Mouse (Mus musculus) c-Kit-negative CD71-positive TER-119-positive erythroid progenitor cells, embryonic 14.5 days (primary cell): ENCODE results near the gene Mrpl38.
"Not testable (repeated sequence)": the region's sequence is repeated elsewhere in the genome, so short reads cannot be mapped to it uniquely, and the experiment has no call there.

Experiments used
- DNase-seq: peaks from one replicate; pipeline ENCODE4 v3.0.0-alpha.2; 2013; ENCODE audit warnings: low read depth, low spot score

Mrpl38 gene

GRCm38 (mm10) chr11:116145481-116146293, 7.0 kb upstream of the Mrpl38 start:
- DNase-seq: no peak

DNA sequence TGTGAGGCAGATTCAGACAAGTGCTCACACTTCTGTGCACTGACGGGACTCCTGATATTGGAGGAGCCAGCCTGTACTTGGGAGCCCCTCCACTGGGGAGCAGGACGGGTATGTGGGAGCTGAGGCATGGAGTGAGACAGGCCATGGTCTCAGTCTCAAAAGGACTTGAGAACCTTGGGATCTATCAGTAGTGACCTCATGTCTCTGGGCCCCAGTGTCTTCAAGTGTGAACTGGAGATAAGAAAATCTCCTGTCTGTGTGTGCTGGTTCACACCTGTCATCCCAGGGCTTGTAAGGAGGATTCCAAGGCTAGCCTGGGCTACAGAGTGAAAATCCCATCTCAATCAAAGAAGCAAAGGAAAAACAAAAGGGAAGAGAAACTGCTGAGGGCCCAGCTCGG, 4.8 kb upstream of the Mrpl38 start:
- no peak for DNase-seq

DNA sequence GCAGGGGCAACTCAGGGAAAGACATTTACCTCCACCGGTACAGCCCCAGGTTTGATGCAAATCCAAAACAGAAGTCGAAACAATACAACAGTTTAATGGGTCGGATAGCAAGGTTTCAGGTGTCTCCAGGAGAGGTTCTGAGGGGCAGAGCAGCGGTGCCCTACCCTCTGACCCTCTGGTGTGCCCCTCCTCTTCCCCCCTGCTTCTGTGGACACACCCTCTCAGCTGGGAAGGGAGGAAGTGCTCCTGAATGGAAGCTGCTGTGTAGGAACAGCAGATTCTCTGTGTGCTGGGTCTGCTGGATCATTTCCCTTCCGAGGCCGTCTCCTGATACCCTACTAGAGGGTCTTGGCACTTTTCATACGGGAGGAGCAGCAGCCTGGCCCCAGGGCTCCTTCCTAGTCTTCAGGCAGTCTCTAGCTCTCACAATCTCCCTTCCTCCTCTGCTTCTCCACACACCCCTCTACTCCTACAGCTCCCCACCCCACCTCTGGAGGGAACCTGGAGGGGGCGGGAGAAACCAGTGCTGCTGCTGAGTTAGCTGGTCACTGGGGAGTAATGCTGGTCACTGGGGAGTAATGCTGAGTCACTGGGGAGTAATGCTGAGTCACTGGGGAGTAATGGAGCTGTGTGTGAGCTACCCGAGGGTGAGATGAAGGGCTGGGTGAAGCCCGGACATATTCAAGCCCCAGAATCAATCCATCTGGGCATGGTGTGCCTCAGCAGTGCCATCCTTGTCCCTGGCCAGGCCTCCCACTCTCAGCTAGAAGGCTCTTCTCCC, 3.7 kb upstream of the Mrpl38 start:
- DNase-seq: peak; percentile 90

- DNase-seq: no peak
Measured at GRCm38 (mm10) chr11:116138096-116138467, 586 bp downstream of the Mrpl38 start.

DNA sequence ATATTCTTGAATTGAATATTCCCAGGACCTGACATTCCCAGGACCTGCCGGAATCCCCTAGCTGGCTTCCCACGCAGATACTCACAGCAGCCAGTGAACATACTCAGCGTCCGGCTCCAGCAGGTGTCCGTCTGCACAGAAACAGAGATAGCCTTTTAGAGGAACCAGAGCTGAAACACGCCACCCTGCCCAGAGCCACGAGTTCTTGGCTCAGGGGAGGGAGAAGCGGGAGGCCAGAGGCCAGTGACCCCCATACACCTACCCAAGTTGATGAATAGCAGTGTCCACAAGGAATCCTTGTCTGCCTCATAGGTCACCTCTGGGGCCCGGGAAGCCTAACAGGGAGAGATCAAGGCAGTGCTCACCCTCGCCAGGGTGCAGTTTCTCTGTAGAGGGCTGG, 4.5 kb downstream of the Mrpl38 start:
- no peak for DNase-seq

DNA sequence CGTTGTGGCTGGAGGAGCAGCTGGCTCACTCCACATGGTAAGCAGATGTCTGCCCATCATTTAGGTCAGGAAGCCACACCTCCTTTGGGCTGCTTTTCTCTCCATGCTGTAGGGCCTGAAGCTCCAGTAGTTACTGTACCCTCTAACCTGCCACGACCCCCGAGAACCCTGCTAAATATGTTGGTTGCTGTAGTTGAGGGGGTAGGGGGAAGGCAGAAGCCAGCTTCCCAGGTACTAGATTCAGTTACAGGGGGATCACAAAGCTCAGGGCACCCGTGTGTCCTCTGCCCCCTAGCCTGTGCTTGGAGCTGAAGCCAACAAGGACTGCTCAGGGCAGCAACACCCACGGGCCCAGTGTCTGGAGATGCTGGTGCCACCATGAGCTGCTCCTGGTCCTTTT, 5.2 kb downstream of the Mrpl38 start:
- DNase-seq: no peak

DNA sequence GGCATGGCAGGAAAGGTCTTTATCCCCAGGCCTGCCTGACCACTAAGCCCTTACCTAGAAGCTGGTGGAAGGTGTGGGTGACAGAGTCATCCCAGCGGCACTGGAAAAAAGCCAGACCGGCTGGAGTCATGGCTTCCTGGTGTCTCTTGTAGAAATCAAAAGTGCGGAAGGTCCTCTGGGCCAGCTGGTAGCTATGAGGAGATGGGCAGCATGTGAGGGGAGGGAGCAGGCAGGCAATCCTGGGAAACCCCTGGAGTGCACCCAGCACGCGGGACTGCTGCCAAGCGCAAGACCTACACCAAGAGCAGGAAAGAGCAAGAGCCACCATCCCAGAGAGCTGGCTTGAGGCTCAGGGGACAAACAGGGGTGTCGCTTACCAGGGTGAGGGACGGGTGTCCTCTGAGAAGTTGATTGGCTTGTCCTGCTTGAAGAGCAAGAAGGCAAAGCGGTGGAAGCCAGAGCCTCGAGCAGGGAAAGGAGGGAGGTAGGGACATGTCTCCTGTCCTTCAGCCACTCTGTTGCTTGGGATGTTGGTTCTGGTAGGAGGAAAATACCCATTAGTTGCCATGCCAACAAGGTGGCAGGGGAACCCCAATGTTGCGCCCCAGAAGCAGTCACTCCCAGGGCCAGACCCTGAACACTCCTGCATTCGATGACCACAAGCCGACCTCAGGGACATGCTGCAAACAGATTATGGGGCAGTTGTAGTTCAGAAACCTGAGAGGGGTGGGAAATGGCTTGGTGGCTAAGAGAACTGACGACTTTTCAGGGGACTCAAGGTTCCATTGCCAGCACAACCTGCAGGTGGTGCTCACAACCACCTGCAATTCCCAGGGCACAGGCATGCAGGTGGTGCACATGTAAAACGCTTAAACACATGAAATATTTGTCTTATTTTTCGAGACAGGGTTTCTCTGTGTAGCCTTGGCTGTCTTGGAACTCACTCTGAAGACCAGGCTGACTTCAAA, 6.0 kb downstream of the Mrpl38 start:
- DNase-seq: no peak

- DNase-seq: no peak
Measured at GRCm38 (mm10) chr11:116131349-116132170, 7.1 kb downstream of the Mrpl38 start.

GRCm38 (mm10) chr11:116130488-116131205, 8.0 kb downstream of the Mrpl38 start, which contains the start of gene Trim65:
Gene Trim65 (minus strand): TSS chr11:116131128.
- DNase-seq: no peak

DNA sequence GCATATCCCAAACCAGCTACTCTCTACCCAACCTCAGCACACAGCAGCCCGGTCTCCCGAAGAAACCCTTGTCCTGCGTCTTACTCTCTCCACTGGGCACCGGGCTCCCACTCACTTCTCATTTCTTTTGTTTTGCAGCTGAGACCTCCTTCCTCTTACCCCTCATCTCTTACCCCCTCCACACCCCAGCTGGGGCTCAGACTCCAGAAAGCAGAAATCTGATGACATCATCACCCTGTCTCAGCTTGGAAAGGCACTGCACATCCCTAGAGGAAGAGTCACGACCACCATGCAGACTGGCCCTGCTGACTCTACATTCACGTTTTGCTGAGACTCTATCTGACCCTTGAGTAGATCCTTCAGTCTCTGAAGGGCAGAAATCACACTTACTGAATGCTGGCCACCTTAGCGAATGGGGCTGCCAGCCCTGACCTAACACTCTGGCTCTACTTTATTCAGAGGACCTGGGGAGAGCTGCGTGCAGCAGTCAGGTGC, 8.6 kb downstream of the Mrpl38 start:
- DNase-seq: no peak

- DNase-seq: no peak
Measured at GRCm38 (mm10) chr11:116129091-116129790, 9.4 kb downstream of the Mrpl38 start.

DNA sequence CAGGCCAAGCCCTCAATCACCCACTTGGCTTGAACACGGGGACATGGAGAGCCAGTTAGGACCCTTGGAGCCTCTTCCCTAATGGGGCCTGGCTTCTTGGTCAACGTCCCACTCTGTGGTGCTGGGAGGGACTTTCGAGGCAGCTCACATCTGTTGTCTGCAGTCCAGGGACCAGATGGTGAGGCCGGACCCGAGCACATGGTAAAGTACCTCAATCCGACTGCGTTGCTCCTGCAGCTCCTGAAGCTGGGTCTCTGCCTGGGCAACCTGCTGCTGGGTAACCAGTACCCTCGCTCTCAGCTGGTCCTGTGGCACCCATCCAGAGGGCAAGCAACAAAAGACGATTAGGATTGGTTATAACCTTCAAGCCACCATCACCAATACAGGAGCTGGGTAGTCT, 10.7 kb downstream of the Mrpl38 start:
- DNase-seq: no peak

DNA sequence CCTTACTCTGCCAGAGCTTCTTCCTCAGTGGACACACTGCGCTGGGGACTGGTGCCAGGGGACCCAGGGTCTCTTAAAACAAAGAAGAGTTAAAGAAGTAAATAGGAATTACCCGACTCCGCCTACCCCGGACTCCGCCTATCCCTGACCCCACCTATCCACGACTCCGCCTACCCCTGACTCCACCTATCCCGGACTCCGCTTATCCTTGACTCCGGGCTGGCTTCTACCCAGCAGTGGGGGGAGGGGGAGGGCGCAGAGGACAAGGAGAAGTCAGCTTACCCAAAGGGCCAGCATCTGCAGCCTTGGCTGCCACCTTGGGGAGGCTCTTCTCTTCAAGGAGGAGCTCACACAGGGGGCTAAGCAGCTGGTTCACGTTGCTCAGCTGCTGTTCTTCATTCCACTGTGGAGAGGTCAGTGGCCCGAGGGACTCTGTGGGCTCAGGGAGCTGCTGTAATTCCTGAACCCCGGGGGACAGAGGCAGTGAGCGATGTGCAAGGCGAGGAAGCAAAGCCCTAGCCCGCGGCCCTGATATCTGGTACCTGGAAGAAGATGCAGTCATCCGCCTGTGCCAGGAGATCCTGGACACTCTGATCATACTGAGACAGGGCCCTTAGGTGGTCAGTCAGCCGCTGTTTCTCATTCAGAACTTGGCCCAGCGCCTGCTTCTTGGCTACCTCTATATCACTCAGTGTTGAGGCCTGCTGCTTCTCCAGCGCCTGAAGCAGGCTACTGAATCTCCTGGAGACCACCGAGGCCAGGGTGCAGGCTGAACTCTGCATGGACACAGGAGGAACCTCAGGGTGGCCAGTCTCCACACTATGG, 11.3 kb downstream of the Mrpl38 start, which contains the start of gene Trim47:
Gene Trim47, minus strand, starts transcription at position 55 of the 825 bp plus-strand sequence.
- no peak for DNase-seq

- no peak for DNase-seq
Measured at GRCm38 (mm10) chr11:116126261-116126660, 12.4 kb downstream of the Mrpl38 start.

DNA sequence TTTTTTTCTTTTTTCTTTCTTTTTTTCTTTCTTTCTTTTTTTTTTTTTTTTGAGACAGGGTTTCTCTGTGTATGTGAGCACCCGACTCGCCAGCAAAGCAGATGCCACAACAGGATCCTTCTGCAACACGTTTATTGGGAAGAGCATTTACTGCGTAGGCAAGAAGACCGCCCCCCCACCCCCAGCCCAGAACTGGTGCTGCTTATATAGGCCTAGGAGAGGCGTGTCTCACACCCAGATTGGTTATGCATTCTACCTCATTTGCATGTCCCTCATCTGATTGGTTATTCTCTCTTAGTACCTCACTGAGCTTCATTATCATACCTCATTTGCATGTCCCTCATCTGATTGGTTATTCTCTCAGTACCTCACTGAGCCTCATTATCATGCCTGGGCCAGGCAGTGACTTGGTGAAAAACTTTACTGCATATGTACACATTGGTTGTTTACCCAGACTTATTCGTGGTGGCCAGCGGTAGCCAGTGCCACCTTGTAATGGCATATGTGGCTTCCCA, 16.9 kb downstream of the Mrpl38 start:
- DNase-seq: not testable (repeated sequence)

DNA sequence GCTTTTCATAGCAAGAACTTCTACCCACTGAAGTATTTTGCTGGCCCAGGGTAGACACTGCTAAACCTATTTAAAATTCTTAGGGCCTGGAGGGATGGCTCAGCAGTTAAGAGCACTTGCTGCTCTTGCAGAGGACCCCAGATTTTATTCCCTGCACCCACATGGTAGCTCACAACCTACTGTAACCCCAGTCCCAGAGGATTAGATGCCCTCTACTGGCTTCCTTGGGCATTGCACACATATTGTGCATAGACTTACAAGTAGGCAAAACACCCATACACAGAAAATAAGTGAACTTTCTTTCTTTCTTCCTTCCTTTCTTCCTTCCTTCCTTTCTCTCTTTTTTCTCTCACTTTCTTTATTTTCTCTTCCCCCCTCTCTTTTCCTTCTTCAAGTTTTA, 20.8 kb downstream of the Mrpl38 start:
- DNase-seq: no peak

GRCm38 (mm10) chr11:116117241-116117640, 21.4 kb downstream of the Mrpl38 start:
- no peak for DNase-seq

DNA sequence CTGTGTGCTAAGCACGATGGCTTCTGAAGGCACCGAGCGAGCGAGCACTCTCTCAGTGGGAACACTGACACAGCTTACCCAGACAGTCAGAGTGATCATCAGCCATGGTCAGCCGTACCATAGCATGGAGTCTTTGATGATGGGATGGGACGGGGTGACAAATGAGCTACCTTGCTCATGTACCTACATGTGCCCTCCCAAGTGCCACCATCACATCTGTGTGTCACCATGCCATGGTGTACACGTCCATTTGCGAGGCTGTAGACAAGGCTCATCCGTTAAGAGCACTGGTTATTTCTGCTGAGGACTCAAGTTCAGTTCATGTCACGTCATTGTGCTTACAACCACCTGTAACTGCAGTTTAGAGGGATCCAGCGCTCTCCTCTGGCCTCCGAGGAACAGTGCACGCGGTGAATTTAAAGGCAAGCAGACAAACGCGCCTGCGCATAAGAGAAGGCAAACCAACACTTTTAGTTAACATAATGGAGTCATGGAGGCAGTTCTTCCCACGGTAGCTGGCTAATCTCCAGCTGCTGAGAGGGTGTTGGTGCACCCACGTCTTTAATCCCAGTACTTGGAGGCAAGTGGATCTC, 27.0 kb downstream of the Mrpl38 start:
- DNase-seq: no peak
